Mouse (Mus musculus): Measurements from ENCODE around the gene C8g.
A peak's percentile ranks its signal among the peaks of the same experiment; 100 is the strongest.

Gene C8g

GRCm38 (mm10) chr2:25468962-25469915 lies 32.3 kb downstream of the C8g start:
- no peak for DNase-seq (ENCODE audit: low spot score in 2 of 2)

- no peak for DNase-seq (ENCODE audit: low spot score in 2 of 2)
These were observed 33.8 kb downstream of the C8g start for GRCm38 (mm10) chr2:25467606-25468303.

- DNase-seq (ENCODE audit: low spot score in 2 of 2): no peak
These were observed 35.5 kb downstream of the C8g start for GRCm38 (mm10) chr2:25465816-25466635.

GRCm38 (mm10) chr2:25465256-25465655 lies 36.3 kb downstream of the C8g start:
- no peak for DNase-seq (ENCODE audit: low spot score in 2 of 2)

GRCm38 (mm10) chr2:25463630-25464029 lies 37.9 kb downstream of the C8g start:
- DNase-seq (ENCODE audit: low spot score in 2 of 2): no peak

GRCm38 (mm10) chr2:25461407-25461806 lies 40.1 kb downstream of the C8g start:
- no peak for DNase-seq (ENCODE audit: low spot score in 2 of 2)

GRCm38 (mm10) chr2:25460551-25461309 lies 40.8 kb downstream of the C8g start, which contains the start of gene Paxx:
Gene Paxx, minus strand, starts transcription at chr2:25461094.
- DNase-seq (ENCODE audit: low spot score in 2 of 2): peak; percentile 89 to 90

- DNase-seq (ENCODE audit: low spot score in 2 of 2): peak; percentile 46 to 48
These were observed 41.4 kb downstream of the C8g start for GRCm38 (mm10) chr2:25460135-25460534.

- DNase-seq (ENCODE audit: low spot score in 2 of 2): no peak
These were observed 42.6 kb downstream of the C8g start for GRCm38 (mm10) chr2:25458911-25459310.

GRCm38 (mm10) chr2:25457022-25457896 lies 44.3 kb downstream of the C8g start:
- DNase-seq (ENCODE audit: low spot score in 2 of 2): no peak

GRCm38 (mm10) chr2:25456205-25456953 lies 45.1 kb downstream of the C8g start, which contains the start of gene Clic3:
Gene Clic3, plus strand, starts transcription at chr2:25456838.
- no peak for DNase-seq (ENCODE audit: low spot score in 2 of 2)

- DNase-seq (ENCODE audit: low spot score in 2 of 2): no peak
These were observed 48.6 kb downstream of the C8g start for GRCm38 (mm10) chr2:25452951-25453350.

- DNase-seq (ENCODE audit: low spot score in 2 of 2): no peak
These were observed 50.5 kb downstream of the C8g start for GRCm38 (mm10) chr2:25450853-25451647.
